Mouse (Mus musculus): Measurements from ENCODE around the gene March10.

- TF ChIP-seq CTCF (IDR thresholded peaks at IDR 0.05; ENCODE audit: low read depth, low read length), result no peak
- no peak for TF ChIP-seq POLR2A (IDR thresholded peaks at IDR 0.05; ENCODE audit: insufficient read depth, low read length)
Observed at GRCm38 (mm10) chr11:105321090-105321489, 135.4 kb downstream of the March10 start.

Data from ES-Bruce4 (cell line).